Mouse (Mus musculus) right cerebral cortex, postnatal 14 days (tissue): Measurements from ENCODE around the gene Ppp1r9b.
"Not testable (repeated sequence)": the region's sequence is repeated elsewhere in the genome, so short reads cannot be mapped to it uniquely, and the experiment has no call there.

ENCODE experiments used
- DNase-seq: peaks from one replicate; pipeline ENCODE4 v3.0.0; 2022

Gene Ppp1r9b

GRCm38 (mm10) chr11:95000128-95000527 is 9.3 kb downstream of the Ppp1r9b start:
- DNase-seq = no peak

- no peak for DNase-seq
Measured at GRCm38 (mm10) chr11:95000548-95000947, 9.7 kb downstream of the Ppp1r9b start.

- peak; percentile 62 for DNase-seq
Measured at GRCm38 (mm10) chr11:95001058-95001457, 10.2 kb downstream of the Ppp1r9b start.

- DNase-seq = no peak
Measured at GRCm38 (mm10) chr11:95001584-95002347, 10.9 kb downstream of the Ppp1r9b start.

- DNase-seq = no peak
Measured at GRCm38 (mm10) chr11:95002705-95003104, 11.9 kb downstream of the Ppp1r9b start.

GRCm38 (mm10) chr11:95004136-95004936 is 13.5 kb downstream of the Ppp1r9b start:
- DNase-seq = peak; percentile 16

- no peak for DNase-seq
Measured at GRCm38 (mm10) chr11:95004937-95005198, 14.0 kb downstream of the Ppp1r9b start.

- DNase-seq = peak; percentile 18
Measured at GRCm38 (mm10) chr11:95006038-95006437, 15.2 kb downstream of the Ppp1r9b start.

GRCm38 (mm10) chr11:95006525-95007219 is 15.8 kb downstream of the Ppp1r9b start:
- peak; percentile 75 for DNase-seq

- DNase-seq = no peak
Measured at GRCm38 (mm10) chr11:95007418-95007817, 16.6 kb downstream of the Ppp1r9b start.

GRCm38 (mm10) chr11:95008661-95009628 is 18.1 kb downstream of the Ppp1r9b start:
- no peak for DNase-seq

- peak; percentile 76 for DNase-seq
Measured at GRCm38 (mm10) chr11:95009629-95010014, 18.8 kb downstream of the Ppp1r9b start, which contains the start of gene Samd14. TSS of gene Samd14 (plus strand) at chr11:95009879.

GRCm38 (mm10) chr11:95010141-95010739 is 19.4 kb downstream of the Ppp1r9b start:
- DNase-seq = peak; percentile 76

- DNase-seq = not testable (repeated sequence)
Measured at GRCm38 (mm10) chr11:95010841-95011403, 20.1 kb downstream of the Ppp1r9b start.

- no peak for DNase-seq
Measured at GRCm38 (mm10) chr11:95011416-95011815, 20.6 kb downstream of the Ppp1r9b start.

GRCm38 (mm10) chr11:95012075-95012474 is 21.2 kb downstream of the Ppp1r9b start:
- DNase-seq = no peak

- no peak for DNase-seq
Measured at GRCm38 (mm10) chr11:95012487-95012886, 21.7 kb downstream of the Ppp1r9b start.

- no peak for DNase-seq
Measured at GRCm38 (mm10) chr11:95015484-95015883, 24.6 kb downstream of the Ppp1r9b start.

- DNase-seq = no peak
Measured at GRCm38 (mm10) chr11:95022237-95022992, 31.6 kb downstream of the Ppp1r9b start.

GRCm38 (mm10) chr11:95023481-95023880 is 32.6 kb downstream of the Ppp1r9b start:
- no peak for DNase-seq
